Comparison of ENCODE assay signal across 18 mouse cellular contexts in the genomic region with DNA sequence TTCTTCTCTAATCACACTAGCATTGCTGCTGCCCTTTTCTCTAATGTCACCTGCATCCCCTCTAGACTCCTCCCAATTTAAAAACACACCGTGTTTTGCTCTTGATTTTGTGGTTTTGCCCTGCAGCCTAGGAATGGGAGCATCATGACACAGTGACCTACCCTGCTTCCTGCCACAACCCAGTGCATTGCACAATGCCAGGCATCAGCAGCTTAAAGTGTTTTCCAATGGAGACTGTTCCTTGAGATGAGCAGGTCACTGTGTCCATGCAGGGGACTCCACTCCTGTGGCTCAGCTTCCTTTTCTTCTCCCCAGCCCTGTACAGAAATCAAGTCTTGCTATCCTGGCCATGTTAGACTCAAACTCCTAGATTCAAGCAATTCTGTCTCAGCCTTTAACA.
"Had no signal": no experiment of that assay in that cellular context is flagged by ENCODE, and none has a peak within 500 bp of the region (broad histone marks: within the 10 kb centered on the region; RNA-seq: fewer than 3 reads in every experiment).

No protein-coding gene starts in this region.

- H3K4me3 ChIP-seq: limb, embryonic 10.5 days; limb, embryonic 13.5 days; liver, embryonic 12.5 days; liver, embryonic 15.5 days; midbrain, embryonic 12.5 days; midbrain, embryonic 15.5 days; neural tube, embryonic 12.5 days; neural tube, embryonic 15.5 days had no signal

- H3K27me3 ChIP-seq: liver, embryonic 15.5 days; midbrain, embryonic 12.5 days; midbrain, embryonic 15.5 days; neural tube, embryonic 15.5 days had no signal

- H3K27ac ChIP-seq: limb, embryonic 10.5 days; limb, embryonic 13.5 days; liver, embryonic 12.5 days; liver, embryonic 15.5 days; midbrain, embryonic 12.5 days; midbrain, embryonic 15.5 days; neural tube, embryonic 12.5 days; neural tube, embryonic 15.5 days had no signal

- H3K4me2 ChIP-seq: limb, embryonic 13.5 days; liver, embryonic 12.5 days; liver, embryonic 15.5 days; midbrain, embryonic 12.5 days; midbrain, embryonic 15.5 days; neural tube, embryonic 12.5 days; neural tube, embryonic 15.5 days had no signal

- H3K4me1 ChIP-seq: liver, embryonic 12.5 days; liver, embryonic 15.5 days; midbrain, embryonic 12.5 days had no signal

- H3K9me3 ChIP-seq: limb, embryonic 10.5 days; limb, embryonic 13.5 days; liver, embryonic 12.5 days; liver, embryonic 15.5 days; midbrain, embryonic 12.5 days; midbrain, embryonic 15.5 days; neural tube, embryonic 12.5 days; neural tube, embryonic 15.5 days had no signal

- ATAC-seq: liver, embryonic 12.5 days; midbrain, embryonic 15.5 days had no signal

- DNase-seq: kidney, adult 18-20 months; kidney, postnatal 10 days; kidney, postnatal 36 days; liver; lung, adult 18-20 months; lung, postnatal 14 days; lung, postnatal 4 days; right cerebral cortex, postnatal 25 days; thymus, adult 18-20 months; thymus, postnatal 36 days had no signal

- H3K36me3 ChIP-seq: limb, embryonic 10.5 days; limb, embryonic 13.5 days; liver, embryonic 12.5 days; liver, embryonic 15.5 days; midbrain, embryonic 12.5 days; midbrain, embryonic 15.5 days; neural tube, embryonic 12.5 days; neural tube, embryonic 15.5 days had no signal

- H3K9ac ChIP-seq: limb, embryonic 13.5 days; liver, embryonic 12.5 days; liver, embryonic 15.5 days; midbrain, embryonic 12.5 days; midbrain, embryonic 15.5 days; neural tube, embryonic 12.5 days; neural tube, embryonic 15.5 days had no signal
